Mouse (Mus musculus): ENCODE data around the gene Actn1.

DNA sequence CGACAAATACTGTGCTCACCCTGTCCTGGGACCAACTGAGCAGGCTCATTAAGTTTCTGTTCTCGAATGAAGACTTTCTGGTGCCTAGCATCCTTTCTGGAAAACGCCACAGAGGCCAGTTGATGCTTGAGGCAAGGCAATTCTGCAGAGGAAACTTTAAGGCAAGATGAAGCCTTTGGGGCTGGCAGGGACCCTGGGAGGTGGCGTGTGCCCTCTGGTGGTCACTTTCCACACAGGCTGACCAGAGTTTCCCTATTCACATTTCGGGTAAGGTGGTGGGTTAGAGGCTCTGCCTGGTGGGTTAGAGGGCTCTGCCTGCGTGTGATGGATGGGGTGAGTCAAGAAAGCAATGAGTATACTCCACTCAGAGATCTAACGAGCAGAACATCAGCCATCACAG is 118.7 kb downstream of the Actn1 start:
- TF ChIP-seq TAL1 (IDR thresholded peaks at IDR 0.05; ENCODE audit: low read length) (no peak), GATA1 (IDR thresholded peaks at IDR 0.05; ENCODE audit: low read length) (no peak)

All from erythroblast, embryonic 14.5 days (primary cell).